Mouse (Mus musculus) ES-E14 (cell line): Measurements from ENCODE around the gene Fras1.

Experiments
- CHD2 ChIP-seq: IDR thresholded peaks from 2 replicates; pipeline ENCODE4 v1.6.1; 2014; ENCODE audit warnings: mild to moderate bottlenecking, low read depth, low read length, inconsistent platforms
- MAFK ChIP-seq: IDR thresholded peaks from 2 replicates; pipeline ENCODE4 v1.6.1; 2014; ENCODE audit warnings: mild to moderate bottlenecking, low read depth, low read length, inconsistent platforms; ENCODE audit not compliant: insufficient read depth

DNA sequence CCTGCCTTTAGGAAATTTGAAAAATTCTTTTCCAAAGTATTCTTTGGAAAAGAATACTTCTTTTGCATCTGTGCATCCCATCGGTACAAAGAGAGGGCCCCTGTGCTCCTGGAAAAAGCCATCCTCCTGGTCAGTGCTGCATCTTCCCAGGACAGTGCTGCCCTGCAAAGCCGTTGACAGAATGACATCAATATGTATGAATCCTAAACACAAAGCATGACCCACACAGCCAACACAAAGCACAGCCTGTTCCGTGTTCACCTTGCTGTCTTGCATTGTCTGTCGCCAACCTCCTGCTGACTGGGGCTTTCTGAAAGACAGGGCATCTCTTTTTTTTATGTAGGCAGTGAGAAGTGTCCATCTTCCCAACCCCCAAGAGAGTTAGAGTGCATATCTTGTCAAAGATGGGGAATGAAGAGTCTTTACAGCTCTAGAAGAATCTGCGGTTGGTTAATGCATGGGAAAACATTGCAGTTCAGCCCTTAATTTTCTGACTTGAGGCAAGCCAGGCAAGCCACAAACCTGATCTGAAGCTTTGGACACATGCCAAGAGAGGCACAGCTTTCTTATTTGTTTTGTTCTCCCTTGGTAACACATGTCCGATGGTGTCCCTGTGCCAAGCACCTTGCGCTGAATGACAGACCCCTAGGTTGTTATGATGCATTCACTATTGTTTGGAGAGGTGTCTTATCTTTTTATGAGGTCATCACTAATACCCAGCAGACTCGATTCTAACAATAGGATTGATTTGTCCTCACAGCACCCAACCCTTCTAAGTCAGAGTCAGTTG lies 373.6 kb downstream of the Fras1 start:
- no peak for TF ChIP-seq CHD2
- no peak for TF ChIP-seq MAFK
